Mouse (Mus musculus) heart, embryonic 14.5 days (tissue): ENCODE results near the gene Ndst2. TPM values are rescaled to one million over a fixed set of nuclear protein-coding genes. Genes with fewer than 3 reads are reported as not detected.

ENCODE experiments used
- ATAC-seq: fragments of 200-750 bp; cut with Nextera tagmentation; 2 replicates; pipeline ENCODE4 v1.8.0; 2017; ENCODE audit warnings: low read depth, moderate TSS enrichment; ENCODE audit not compliant: insufficient number of reproducible peaks, insufficient read depth, low FRiP score
- H3K27ac ChIP-seq, 2 experiments: fragments of 200-500 bp in 1 of 2; fragments of 300-500 bp in 1 of 2; sonication (generic) in 1 of 2; replicated peaks in 1 of 2; 2 replicates each; pipeline ENCODE4 v1.5.1; 2012 to 2014; ENCODE audit warnings: low read depth in 2 of 2, low read length in 2 of 2, control low read depth in 1 of 2, mild to moderate bottlenecking in 1 of 2, mixed read lengths in 1 of 2; ENCODE audit not compliant: control insufficient read depth in 1 of 2, insufficient read depth in 1 of 2
- H3K27me3 ChIP-seq: fragments of 300-500 bp; sonication (generic); 2 replicates; pipeline ENCODE4 v1.6.1; 2014; ENCODE audit warnings: mild to moderate bottlenecking, low read length, control low read depth; ENCODE audit not compliant: control insufficient read depth, insufficient read depth
- H3K36me3 ChIP-seq: fragments of 300-500 bp; sonication (generic); 2 replicates; pipeline ENCODE4 v1.6.1; 2014; ENCODE audit warnings: mild to moderate bottlenecking, control low read depth, low read length, mixed read lengths; ENCODE audit not compliant: control insufficient read depth, insufficient read depth
- H3K4me1 ChIP-seq, 2 experiments: fragments of 200-500 bp in 1 of 2; fragments of 300-500 bp in 1 of 2; sonication (generic) in 1 of 2; 2 replicates each; pipeline ENCODE4 v1.6.1; 2012 to 2014; ENCODE audit warnings: low read length in 2 of 2, control low read depth in 1 of 2, mixed read lengths in 1 of 2; ENCODE audit not compliant: control insufficient read depth in 2 of 2, insufficient read depth in 2 of 2
- H3K4me2 ChIP-seq: fragments of 300-500 bp; sonication (generic); 2 replicates; pipeline ENCODE4 v1.6.1; 2014; ENCODE audit warnings: mild to moderate bottlenecking, low read length
- H3K4me3 ChIP-seq, 2 experiments: fragments of 200-500 bp in 1 of 2; fragments of 300-500 bp in 1 of 2; sonication (generic) in 1 of 2; 2 replicates each; pipeline ENCODE4 v1.5.1; 2012 to 2014; ENCODE audit warnings: low read length in 2 of 2, mild to moderate bottlenecking in 2 of 2, control low read depth in 1 of 2, low read depth in 1 of 2, moderate library complexity in 1 of 2; ENCODE audit not compliant: control insufficient read depth in 1 of 2, insufficient read depth in 1 of 2
- H3K9ac ChIP-seq: fragments of 300-500 bp; sonication (generic); 2 replicates; pipeline ENCODE4 v1.6.1; 2014; ENCODE audit warnings: mild to moderate bottlenecking, low read length
- H3K9me3 ChIP-seq: fragments of 300-500 bp; sonication (generic); 2 replicates; pipeline ENCODE4 v1.6.1; 2016; ENCODE audit warnings: low read length, control low read depth; ENCODE audit not compliant: control insufficient read depth
- WGBS: fragments of 180-500 bp; shearing (Covaris S2); extraction: QIAGEN DNeasy Blood & Tissue Kit; methylation state at CpG from one replicate; pipeline ENCODE4 v1.1.7; 2014; 5-methylcytosine and 5-hydroxymethylcytosine counted together
- polyA plus RNA-seq: library from polyadenylated mRNA; unstranded; fragments of >200 nt; fragmentation: Nextera tagmentation; extraction: Ambion mirVana; gene quantifications from 2 replicates; pipeline ENCODE4 v1.2.1, GENCODE M21; 2014

Ndst2 gene
- 16.8 and 20.9 TPM in 2 replicates for polyA plus RNA-seq

- Histone ChIP-seq H3K4me2 (peak within 1 kb of the TSS; percentile 81), H3K9me3 (no peaks in the 10 kb centered on the region), H3K27ac (peak within 1 kb of the TSS; percentile 67 to 87), H3K4me3 (peak within 1 kb of the TSS; percentile 78 to 86), H3K27me3 (no peaks in the 10 kb centered on the region), H3K9ac (peak within 1 kb of the TSS; percentile 95), H3K36me3 (peaks cover 72% of the 10 kb centered on the region), H3K4me1 (peaks cover 13 to 33% of the 10 kb centered on the region in 2 experiments)
- peak; percentile 96 for ATAC-seq
- WGBS: under 1% methylated on average over 63 of the region's 81 CpGs
Observed at GRCm38 (mm10) chr14:20733952-20734774, at the start of gene Ndst2. Ndst2 (minus strand) TSS chr14:20734562.

GRCm38 (mm10) chr14:20783526-20783925 lies 49.2 kb upstream of the Ndst2 start:
- H3K36me3 ChIP-seq: peaks cover 87% of the 10 kb centered on the region
- H3K27ac ChIP-seq: no peak overlapping the region
- no peak overlapping the region for H3K9ac ChIP-seq
- no peak overlapping the region for H3K4me2 ChIP-seq
- ATAC-seq: no peak
- H3K4me1 ChIP-seq: peaks cover 24 to 47% of the 10 kb centered on the region in 2 experiments
- H3K9me3 ChIP-seq: no peaks in the 10 kb centered on the region
- WGBS: 93% methylated on average over 6 of the region's 6 CpGs
- H3K4me3 ChIP-seq: no peak overlapping the region
- no peaks in the 10 kb centered on the region for H3K27me3 ChIP-seq

DNA sequence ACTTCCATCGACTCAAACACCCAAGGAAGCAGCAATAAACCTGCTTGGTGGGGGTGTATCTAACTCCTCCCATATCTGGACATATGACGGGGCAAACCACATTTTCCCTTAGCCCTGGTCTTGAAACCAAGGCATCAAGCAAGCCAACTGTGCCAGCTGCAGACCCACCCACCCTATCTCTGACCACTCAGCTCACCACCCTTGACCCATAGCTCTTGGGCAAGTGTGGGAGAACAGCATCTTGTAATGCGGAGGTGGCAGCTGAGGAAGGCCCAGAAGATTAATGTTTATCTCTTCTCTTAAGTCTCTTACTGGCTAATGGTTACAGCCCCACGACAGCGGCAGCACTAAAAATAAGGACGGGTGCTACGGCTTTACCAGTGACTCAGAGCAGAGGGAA lies 48.5 kb upstream of the Ndst2 start:
- no peak overlapping the region for H3K27ac ChIP-seq

GRCm38 (mm10) chr14:20780217-20780616 lies 45.9 kb upstream of the Ndst2 start:
- H3K27me3 ChIP-seq: no peaks in the 10 kb centered on the region
- H3K4me3 ChIP-seq: no peak overlapping the region
- H3K4me1 ChIP-seq: peaks cover 4 to 28% of the 10 kb centered on the region in 2 experiments; a peak in 3 of 4 replicates
- H3K27ac ChIP-seq: no peak overlapping the region
- H3K9me3 ChIP-seq: no peaks in the 10 kb centered on the region
- peaks cover 84% of the 10 kb centered on the region for H3K36me3 ChIP-seq
- H3K4me2 ChIP-seq: no peak overlapping the region
- ATAC-seq: no peak
- 85% methylated on average over 8 of the region's 8 CpGs for WGBS
- no peak overlapping the region for H3K9ac ChIP-seq

More for the DNA sequence above, 48.5 kb upstream of the Ndst2 start:
- no peak overlapping the region for H3K9ac ChIP-seq
- H3K4me1 ChIP-seq: peaks cover 24 to 45% of the 10 kb centered on the region in 2 experiments
- ATAC-seq: no peak
- H3K4me3 ChIP-seq: no peak overlapping the region
- H3K27me3 ChIP-seq: no peaks in the 10 kb centered on the region
- peaks cover 88% of the 10 kb centered on the region for H3K36me3 ChIP-seq
- H3K4me2 ChIP-seq: no peak overlapping the region
- 66% methylated on average over 7 of the region's 7 CpGs for WGBS
- no peaks in the 10 kb centered on the region for H3K9me3 ChIP-seq

DNA sequence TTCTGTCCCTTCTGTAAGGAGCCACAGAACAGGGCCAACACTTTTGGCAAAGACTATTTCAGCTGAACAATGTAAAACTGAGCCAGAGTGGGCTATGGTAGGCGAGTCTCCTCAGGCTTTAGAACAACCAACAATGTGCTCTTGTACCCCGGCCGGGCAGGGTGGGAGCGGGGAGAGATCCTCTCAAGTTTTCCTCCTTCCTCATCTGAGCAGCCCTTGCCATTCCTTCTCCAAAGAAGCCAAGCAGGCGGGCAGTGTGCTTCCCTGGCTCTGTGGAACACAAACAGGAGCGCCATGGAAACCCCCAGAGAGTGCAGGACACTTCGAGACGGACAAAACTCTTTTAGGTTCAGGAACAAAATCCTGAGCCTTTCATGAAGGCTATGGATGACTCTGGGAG lies 44.1 kb upstream of the Ndst2 start:
- ATAC-seq: no peak
- Histone ChIP-seq H3K4me3 (no peak overlapping the region), H3K36me3 (peaks cover 73% of the 10 kb centered on the region), H3K9ac (no peak overlapping the region), H3K4me1 (peaks cover 0 to 30% of the 10 kb centered on the region in 2 experiments; a peak in 3 of 4 replicates), H3K27me3 (no peaks in the 10 kb centered on the region), H3K4me2 (no peak overlapping the region), H3K9me3 (no peaks in the 10 kb centered on the region), H3K27ac (no peak overlapping the region)
- WGBS: 92% methylated on average over 8 of the region's 8 CpGs

DNA sequence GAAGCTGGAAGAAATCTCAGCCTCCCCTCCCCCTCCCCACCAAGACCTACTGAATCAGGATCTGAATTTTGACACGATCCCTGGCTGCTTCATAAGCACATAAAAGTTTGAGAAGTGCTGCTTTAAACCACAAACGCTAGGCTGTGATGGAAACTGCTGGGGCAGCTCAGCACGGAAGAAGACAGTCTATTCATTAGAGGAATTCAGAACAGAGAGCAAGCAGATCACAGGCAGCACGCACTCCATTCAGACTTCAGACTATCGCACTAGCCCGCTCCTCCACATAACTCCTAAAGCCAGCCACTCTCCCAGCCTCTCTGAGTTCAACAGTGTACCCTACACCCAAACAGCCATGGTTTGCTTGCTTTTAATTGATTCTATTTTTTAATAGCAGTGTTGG lies 41.3 kb upstream of the Ndst2 start:
- Histone ChIP-seq H3K27me3 (no peaks in the 10 kb centered on the region), H3K9ac (peak overlapping the region; percentile 41), H3K4me3 (no peak overlapping the region), H3K9me3 (no peaks in the 10 kb centered on the region), H3K4me2 (no peak overlapping the region), H3K27ac (peak overlapping the region in 1 of 2 experiments; percentile 54; a peak in 1 of 4 replicates), H3K36me3 (peaks cover 55% of the 10 kb centered on the region), H3K4me1 (peaks cover 8 to 37% of the 10 kb centered on the region in 2 experiments)
- no peak for ATAC-seq
- 34% methylated on average over 6 of the region's 6 CpGs for WGBS

- Histone ChIP-seq H3K27me3 (no peaks in the 10 kb centered on the region), H3K36me3 (peaks cover 55% of the 10 kb centered on the region), H3K9ac (peak overlapping the region; percentile 30; the same call in 1 of the 2 replicates), H3K4me1 (peaks cover 11 to 45% of the 10 kb centered on the region in 2 experiments), H3K9me3 (no peaks in the 10 kb centered on the region), H3K4me2 (no peak overlapping the region), H3K27ac (peak overlapping the region in 1 of 2 experiments; percentile 68; a peak in 3 of 4 replicates), H3K4me3 (no peak overlapping the region)
- ATAC-seq: no peak
- WGBS: 68% methylated on average over 3 of the region's 3 CpGs
Observed at GRCm38 (mm10) chr14:20773410-20773809, 39.0 kb upstream of the Ndst2 start.
